Mouse (Mus musculus) kidney, adult 2 months (tissue): ENCODE measurements around the gene Oas1a.
"Not testable (repeated sequence)": the region's sequence is repeated elsewhere in the genome, so short reads cannot be mapped to it uniquely, and the experiment has no call there.

Experiments used
- CTCF ChIP-seq: fragments of 200-500 bp; conservative IDR thresholded peaks from 2 replicates; pipeline ENCODE4 v1.5.1; 2011; ENCODE audit warnings: low read depth, mild to moderate bottlenecking, control low read depth, low read length, moderate library complexity, mixed read lengths; ENCODE audit not compliant: insufficient read depth, insufficient read length
- POLR2A ChIP-seq: fragments of 200-500 bp; IDR thresholded peaks from one replicate; pipeline ENCODE4 v1.6.1; 2011; ENCODE audit warnings: low read depth, low read length, control low read depth

GRCm38 (mm10) chr5:120914204-120914603 lies 6.9 kb upstream of the Oas1a start, which contains the start of gene Oas1d:
- not testable (repeated sequence) for TF ChIP-seq POLR2A, CTCF
